Comparison of ENCODE assay signal across 7 mouse cellular contexts in the genomic region with DNA sequence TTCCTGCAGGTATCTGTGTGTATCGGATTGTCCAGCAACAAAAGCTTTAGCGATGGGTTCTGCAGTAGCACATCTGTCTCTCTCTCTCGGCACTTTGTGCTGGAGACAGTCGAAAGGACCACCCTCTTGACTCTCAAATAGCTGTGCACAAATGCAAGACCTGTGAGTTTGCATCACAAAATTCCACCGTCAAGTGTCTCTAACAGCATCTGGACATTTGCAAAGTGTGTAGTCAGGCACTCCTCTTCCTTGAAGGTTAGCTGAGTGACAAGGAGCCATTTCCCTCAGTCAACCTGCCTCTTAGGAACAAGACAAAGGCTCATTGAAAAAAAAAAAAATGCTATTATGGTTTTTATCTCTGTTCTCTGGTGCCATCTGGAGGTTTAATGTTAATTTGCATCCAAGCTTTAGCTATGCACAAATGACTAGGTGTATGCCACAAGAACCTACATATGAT. TPM values are rescaled to one million over a fixed set of nuclear protein-coding genes. Genes with fewer than 3 reads are reported as not detected.
A peak's percentile ranks its signal among the peaks of the same experiment; 100 is the strongest.
DNase-seq lines count a peak whose midpoint lies in the region; ATAC-seq and TF ChIP-seq lines count a peak whose summit lies in the region.

No protein-coding gene starts in this region.

- intact Hi-C loops in left cerebral cortex, adult 2 months (cut with DNase I) = loop anchor here (1.0 to 5.0 kb wide), 3 partner anchors 348 to 835 kb away; no protein-coding TSS in a partner anchor
- intact Hi-C loops in left cerebral cortex, postnatal 36 days (cut with DNase I) = loop anchor here (1.0 to 10.0 kb wide), 3 partner anchors 345 to 835 kb away; a partner anchor contains a TSS

- TF ChIP-seq CTCF in left cerebral cortex, adult 2 months (IDR thresholded peaks at IDR 0.05) = peak; percentile 78
- TF ChIP-seq CTCF in midbrain, postnatal 0 days (IDR thresholded peaks at IDR 0.05) = peak; percentile 87

- 0 out of 2 replicates have a peak, but pooled peaks cover 3% of the 10 kb centered on the region for H3K4me1 ChIP-seq in intestine, embryonic 15.5 days (replicated peaks)
- no peaks in the 10 kb centered on the region for H3K4me1 ChIP-seq in midbrain, postnatal 0 days (ENCODE audit: insufficient read depth, low read length)

- no peak for ATAC-seq in intestine, embryonic 15.5 days
- peak; percentile 78 for ATAC-seq in midbrain, postnatal 0 days (ENCODE audit: low FRiP score)
- ATAC-seq in erythroid progenitor cell, adult 5-6 weeks (replicated peaks; ENCODE audit: low FRiP score, poor library complexity, severe bottlenecking) = no peak

- H3K27ac ChIP-seq in left cerebral cortex, adult 2 months = 0 out of 2 replicates have a peak overlapping the region, but pooled peaks have one; percentile 53
- no peak overlapping the region for H3K27ac ChIP-seq in intestine, embryonic 15.5 days
- peak overlapping the region; percentile 81 for H3K27ac ChIP-seq in midbrain, postnatal 0 days (ENCODE audit: low read depth, low read length)

- 38% methylated on average over 5 of the region's 5 CpGs for WGBS in intestine, embryonic 15.5 days
- 14% methylated on average over 5 of the region's 5 CpGs for WGBS in midbrain, postnatal 0 days

- H3K4me3 ChIP-seq in left cerebral cortex, adult 2 months = peak overlapping the region; percentile 31
- H3K4me3 ChIP-seq in intestine, embryonic 15.5 days (replicated peaks) = no peak overlapping the region
- peak overlapping the region; percentile 23 for H3K4me3 ChIP-seq in midbrain, postnatal 0 days (ENCODE audit: low read depth, low read length)

- no peak overlapping the region for H3K9ac ChIP-seq in intestine, embryonic 15.5 days
- H3K9ac ChIP-seq in midbrain, postnatal 0 days (replicated peaks; ENCODE audit: low read length, poor library complexity, severe bottlenecking) = peak overlapping the region; percentile 47

- DNase-seq in left cerebral cortex, adult 2 months (ENCODE audit: extremely low spot score in 1 of 2, low spot score in 2 of 2) = no peak
- DNase-seq in left cerebral cortex, postnatal 36 days (ENCODE audit: low spot score in 2 of 2) = no peak
- DNase-seq in adipocyte (ENCODE audit: low spot score) = peak; percentile 64
- peak; percentile 34 for DNase-seq in fibroblast of lung, adult 2 months (ENCODE audit: low read depth)
- peak; percentile 91 for DNase-seq in midbrain, postnatal 0 days (ENCODE audit: low spot score)

- no peaks in the 10 kb centered on the region for H3K36me3 ChIP-seq in intestine, embryonic 15.5 days
- no peaks in the 10 kb centered on the region for H3K36me3 ChIP-seq in midbrain, postnatal 0 days (ENCODE audit: insufficient read depth, low read length)

- H3K9me3 ChIP-seq in intestine, embryonic 15.5 days = no peaks in the 10 kb centered on the region
- H3K9me3 ChIP-seq in midbrain, postnatal 0 days (ENCODE audit: low read length) = no peaks in the 10 kb centered on the region

- no peaks in the 10 kb centered on the region for H3K27me3 ChIP-seq in intestine, embryonic 15.5 days (replicated peaks)
- no peaks in the 10 kb centered on the region for H3K27me3 ChIP-seq in midbrain, postnatal 0 days (ENCODE audit: insufficient read depth, low read length)

- 0 out of 2 replicates have a peak overlapping the region, but pooled peaks have one; percentile 4 for H3K4me2 ChIP-seq in intestine, embryonic 15.5 days (replicated peaks)
- peak overlapping the region; percentile 42 for H3K4me2 ChIP-seq in midbrain, postnatal 0 days (ENCODE audit: low read depth, low read length, poor library complexity, severe bottlenecking)

RNA-seq across cellular contexts. Expression of a gene that starts 34.7 kb away (rescaled TPM):
- total RNA-seq in left cerebral cortex, adult 2 months (2021) = under 1 TPM; 0.29 to 0.40 TPM
- total RNA-seq in left cerebral cortex, postnatal 36 days (2021) = under 1 TPM; 0.12 to 0.23 TPM
- polyA plus RNA-seq in intestine, embryonic 15.5 days (2015; fragmentation: Nextera tagmentation; extraction: Ambion mirVana) = 0.90 and 1.1 TPM in 2 replicates
- 0.11 and 0.47 TPM in 2 replicates for total RNA-seq in midbrain, postnatal 0 days (2014; rRNA removed)
- polyA plus RNA-seq in midbrain, postnatal 0 days (2015; fragmentation: Nextera tagmentation; extraction: Ambion mirVana) = 0.18 and 0.23 TPM in 2 replicates
- 0.42 and 0.72 TPM in 2 replicates for total RNA-seq in erythroid progenitor cell, adult 5-6 weeks (2015; ENCODE audit: low replicate concordance)
- total RNA-seq in erythroid progenitor cell, adult 5-6 weeks (2017; ENCODE audit: low replicate concordance) = 1.2 and 1.7 TPM in 2 replicates

Comparison
In these comparisons a context has a peak if more than half of its experiments do, and no peak if none do; other contexts are left out.
1. DNase-seq: peak in adipocyte (single experiment), fibroblast of lung, adult 2 months (single experiment) and midbrain, postnatal 0 days (single experiment); none in left cerebral cortex, adult 2 months (0 of 2) and left cerebral cortex, postnatal 36 days (0 of 2).